Mouse (Mus musculus) ovary, adult 18-20 months (tissue): ENCODE measurements around the gene Fbf1.
"Not testable (repeated sequence)": the region's sequence is repeated elsewhere in the genome, so short reads cannot be mapped to it uniquely, and the experiment has no call there.

ENCODE experiments used
- DNase-seq: peaks from one replicate; pipeline ENCODE4 v3.0.0; 2022; ENCODE audit warnings: low spot score, mixed read lengths

Fbf1 gene

DNA sequence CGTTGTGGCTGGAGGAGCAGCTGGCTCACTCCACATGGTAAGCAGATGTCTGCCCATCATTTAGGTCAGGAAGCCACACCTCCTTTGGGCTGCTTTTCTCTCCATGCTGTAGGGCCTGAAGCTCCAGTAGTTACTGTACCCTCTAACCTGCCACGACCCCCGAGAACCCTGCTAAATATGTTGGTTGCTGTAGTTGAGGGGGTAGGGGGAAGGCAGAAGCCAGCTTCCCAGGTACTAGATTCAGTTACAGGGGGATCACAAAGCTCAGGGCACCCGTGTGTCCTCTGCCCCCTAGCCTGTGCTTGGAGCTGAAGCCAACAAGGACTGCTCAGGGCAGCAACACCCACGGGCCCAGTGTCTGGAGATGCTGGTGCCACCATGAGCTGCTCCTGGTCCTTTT is 34.5 kb downstream of the Fbf1 start:
- no peak for DNase-seq

DNA sequence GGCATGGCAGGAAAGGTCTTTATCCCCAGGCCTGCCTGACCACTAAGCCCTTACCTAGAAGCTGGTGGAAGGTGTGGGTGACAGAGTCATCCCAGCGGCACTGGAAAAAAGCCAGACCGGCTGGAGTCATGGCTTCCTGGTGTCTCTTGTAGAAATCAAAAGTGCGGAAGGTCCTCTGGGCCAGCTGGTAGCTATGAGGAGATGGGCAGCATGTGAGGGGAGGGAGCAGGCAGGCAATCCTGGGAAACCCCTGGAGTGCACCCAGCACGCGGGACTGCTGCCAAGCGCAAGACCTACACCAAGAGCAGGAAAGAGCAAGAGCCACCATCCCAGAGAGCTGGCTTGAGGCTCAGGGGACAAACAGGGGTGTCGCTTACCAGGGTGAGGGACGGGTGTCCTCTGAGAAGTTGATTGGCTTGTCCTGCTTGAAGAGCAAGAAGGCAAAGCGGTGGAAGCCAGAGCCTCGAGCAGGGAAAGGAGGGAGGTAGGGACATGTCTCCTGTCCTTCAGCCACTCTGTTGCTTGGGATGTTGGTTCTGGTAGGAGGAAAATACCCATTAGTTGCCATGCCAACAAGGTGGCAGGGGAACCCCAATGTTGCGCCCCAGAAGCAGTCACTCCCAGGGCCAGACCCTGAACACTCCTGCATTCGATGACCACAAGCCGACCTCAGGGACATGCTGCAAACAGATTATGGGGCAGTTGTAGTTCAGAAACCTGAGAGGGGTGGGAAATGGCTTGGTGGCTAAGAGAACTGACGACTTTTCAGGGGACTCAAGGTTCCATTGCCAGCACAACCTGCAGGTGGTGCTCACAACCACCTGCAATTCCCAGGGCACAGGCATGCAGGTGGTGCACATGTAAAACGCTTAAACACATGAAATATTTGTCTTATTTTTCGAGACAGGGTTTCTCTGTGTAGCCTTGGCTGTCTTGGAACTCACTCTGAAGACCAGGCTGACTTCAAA is 35.3 kb downstream of the Fbf1 start:
- no peak for DNase-seq

DNA sequence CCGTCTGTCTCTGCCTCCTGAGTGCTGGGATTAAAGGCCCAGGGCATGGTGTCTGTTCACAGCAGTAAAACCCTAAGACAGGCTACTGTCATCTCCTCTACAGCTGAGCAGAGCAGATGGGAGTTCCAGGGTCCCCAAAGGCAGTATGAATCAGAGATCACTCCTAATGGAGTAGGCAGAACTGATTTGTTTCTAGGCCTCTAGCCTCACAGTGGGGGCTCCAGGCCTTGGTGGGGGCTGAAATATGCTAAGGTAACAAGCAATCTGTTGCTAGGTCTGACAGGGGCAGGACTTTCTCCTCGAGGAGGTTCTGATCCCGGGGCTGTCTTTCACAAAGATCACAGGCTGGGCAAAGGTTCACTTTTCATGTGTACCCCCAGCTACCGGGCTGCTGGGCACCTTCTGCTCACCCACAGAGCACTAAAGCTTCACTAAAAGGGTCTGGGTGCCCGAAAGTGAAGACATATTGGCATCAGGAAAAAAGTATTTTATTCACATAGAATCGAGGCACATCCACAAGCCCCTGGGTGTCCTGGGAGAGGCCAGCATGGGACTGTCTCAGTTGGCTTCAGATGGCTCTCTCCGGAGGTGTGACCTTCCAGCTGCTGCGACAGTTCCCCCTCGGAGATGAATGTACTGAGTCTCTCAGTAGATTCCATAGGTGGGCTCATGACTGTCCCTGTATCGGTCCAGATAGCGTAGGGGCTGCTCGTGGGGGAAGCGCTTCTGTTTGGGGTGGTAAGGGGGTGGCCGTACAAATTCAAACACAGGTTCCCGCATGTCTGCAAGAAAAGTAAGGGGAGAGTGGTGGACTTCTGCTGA is 36.4 kb downstream of the Fbf1 start:
- DNase-seq = no peak

DNA sequence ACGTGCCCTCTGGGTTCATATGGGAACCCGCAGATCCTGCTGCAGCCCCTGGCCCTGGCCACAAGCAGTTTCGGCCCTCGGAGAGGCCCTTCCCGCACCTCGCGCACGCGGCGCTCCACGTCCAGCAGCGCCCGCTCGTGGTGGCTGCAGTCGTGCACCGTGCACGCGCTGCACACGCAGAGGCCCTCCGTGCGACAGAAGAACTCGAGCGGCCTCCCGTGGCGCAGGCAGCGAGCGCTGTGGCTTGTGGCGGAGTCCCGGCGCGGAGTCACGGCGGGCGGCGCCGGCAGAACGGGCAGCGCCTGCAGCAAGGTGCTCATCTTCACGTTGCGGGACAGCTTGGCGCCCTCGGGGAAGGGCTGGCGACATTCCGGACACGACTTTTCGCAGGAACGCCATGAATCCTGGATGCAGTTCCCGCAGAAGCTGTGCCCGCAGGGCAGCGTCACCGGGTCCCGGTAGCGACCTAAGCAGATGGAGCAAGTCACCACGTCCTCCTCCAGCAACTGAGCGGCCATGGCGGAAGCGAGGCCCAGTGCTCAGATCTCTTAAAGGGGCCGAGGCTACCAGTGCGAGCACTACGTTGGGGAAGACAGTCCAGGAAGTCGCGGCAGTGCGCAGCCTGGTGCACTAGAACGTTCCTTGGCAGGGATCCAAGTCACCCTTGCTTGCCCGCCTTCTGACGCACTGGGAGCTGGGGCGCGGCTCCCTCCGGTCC is 37.3 kb downstream of the Fbf1 start, which contains the start of gene Trim65:
Gene Trim65 (minus strand): TSS at position 641 of the 718 bp plus-strand sequence.
- DNase-seq = peak; percentile 83

DNA sequence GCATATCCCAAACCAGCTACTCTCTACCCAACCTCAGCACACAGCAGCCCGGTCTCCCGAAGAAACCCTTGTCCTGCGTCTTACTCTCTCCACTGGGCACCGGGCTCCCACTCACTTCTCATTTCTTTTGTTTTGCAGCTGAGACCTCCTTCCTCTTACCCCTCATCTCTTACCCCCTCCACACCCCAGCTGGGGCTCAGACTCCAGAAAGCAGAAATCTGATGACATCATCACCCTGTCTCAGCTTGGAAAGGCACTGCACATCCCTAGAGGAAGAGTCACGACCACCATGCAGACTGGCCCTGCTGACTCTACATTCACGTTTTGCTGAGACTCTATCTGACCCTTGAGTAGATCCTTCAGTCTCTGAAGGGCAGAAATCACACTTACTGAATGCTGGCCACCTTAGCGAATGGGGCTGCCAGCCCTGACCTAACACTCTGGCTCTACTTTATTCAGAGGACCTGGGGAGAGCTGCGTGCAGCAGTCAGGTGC is 37.9 kb downstream of the Fbf1 start:
- DNase-seq = no peak

DNA sequence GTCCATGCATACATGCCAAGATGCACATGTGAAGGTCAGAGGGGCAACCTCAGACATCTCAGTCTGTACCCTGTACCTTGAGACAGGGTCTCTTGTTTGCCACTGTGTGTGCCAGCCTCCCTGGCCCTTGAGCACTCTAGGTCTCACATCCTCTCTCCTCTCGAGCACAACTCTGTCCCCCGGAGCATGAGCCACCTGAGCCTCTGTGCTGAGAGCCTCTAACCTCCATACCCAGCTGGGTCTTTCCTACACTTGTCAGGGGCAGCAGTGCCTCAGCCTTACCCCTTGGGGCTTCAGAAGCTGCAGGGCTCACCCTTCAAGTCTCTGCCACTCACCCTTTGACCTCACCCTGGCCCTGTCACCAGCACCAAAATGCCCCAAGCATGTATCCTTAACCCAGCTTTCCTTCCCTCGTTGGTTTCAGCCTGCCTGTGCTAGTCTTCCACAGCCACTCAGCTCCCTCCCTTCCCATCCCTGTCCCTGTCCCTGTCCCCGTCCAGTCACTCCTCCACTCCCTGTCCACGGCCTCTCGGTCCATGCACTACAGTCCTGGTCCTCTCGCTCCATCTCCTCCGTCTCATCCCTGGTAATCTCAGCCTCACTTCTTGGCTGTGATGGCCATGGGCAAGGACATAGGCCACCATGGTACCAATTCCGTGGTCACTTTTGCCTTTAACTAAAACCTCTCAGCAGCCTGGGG is 38.7 kb downstream of the Fbf1 start:
- DNase-seq = no peak

DNA sequence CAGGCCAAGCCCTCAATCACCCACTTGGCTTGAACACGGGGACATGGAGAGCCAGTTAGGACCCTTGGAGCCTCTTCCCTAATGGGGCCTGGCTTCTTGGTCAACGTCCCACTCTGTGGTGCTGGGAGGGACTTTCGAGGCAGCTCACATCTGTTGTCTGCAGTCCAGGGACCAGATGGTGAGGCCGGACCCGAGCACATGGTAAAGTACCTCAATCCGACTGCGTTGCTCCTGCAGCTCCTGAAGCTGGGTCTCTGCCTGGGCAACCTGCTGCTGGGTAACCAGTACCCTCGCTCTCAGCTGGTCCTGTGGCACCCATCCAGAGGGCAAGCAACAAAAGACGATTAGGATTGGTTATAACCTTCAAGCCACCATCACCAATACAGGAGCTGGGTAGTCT is 40.0 kb downstream of the Fbf1 start:
- no peak for DNase-seq

DNA sequence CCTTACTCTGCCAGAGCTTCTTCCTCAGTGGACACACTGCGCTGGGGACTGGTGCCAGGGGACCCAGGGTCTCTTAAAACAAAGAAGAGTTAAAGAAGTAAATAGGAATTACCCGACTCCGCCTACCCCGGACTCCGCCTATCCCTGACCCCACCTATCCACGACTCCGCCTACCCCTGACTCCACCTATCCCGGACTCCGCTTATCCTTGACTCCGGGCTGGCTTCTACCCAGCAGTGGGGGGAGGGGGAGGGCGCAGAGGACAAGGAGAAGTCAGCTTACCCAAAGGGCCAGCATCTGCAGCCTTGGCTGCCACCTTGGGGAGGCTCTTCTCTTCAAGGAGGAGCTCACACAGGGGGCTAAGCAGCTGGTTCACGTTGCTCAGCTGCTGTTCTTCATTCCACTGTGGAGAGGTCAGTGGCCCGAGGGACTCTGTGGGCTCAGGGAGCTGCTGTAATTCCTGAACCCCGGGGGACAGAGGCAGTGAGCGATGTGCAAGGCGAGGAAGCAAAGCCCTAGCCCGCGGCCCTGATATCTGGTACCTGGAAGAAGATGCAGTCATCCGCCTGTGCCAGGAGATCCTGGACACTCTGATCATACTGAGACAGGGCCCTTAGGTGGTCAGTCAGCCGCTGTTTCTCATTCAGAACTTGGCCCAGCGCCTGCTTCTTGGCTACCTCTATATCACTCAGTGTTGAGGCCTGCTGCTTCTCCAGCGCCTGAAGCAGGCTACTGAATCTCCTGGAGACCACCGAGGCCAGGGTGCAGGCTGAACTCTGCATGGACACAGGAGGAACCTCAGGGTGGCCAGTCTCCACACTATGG is 40.6 kb downstream of the Fbf1 start, which contains the start of gene Trim47:
Gene Trim47 (minus strand): TSS at position 55 of the 825 bp plus-strand sequence.
- peak; percentile 85 for DNase-seq

DNA sequence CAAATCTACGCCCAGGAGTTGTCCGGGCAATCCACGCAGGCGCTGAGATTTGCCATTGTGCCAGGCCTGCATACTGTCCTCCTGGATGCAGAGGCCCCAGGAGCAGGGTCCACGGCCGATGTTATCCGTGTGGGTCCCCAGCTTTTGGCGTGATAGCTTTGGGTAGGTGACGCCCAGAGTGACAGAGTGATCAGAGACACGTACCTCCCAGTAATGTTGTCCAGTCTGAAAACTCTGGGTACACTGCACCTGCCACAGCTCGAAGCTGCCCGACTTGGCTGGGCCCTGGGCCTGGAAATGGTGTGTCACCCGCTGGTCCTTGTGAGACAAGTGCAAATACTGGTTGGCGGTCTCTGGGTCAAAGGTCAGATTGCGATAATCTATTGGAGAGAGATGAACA is 41.7 kb downstream of the Fbf1 start:
- DNase-seq = no peak

DNA sequence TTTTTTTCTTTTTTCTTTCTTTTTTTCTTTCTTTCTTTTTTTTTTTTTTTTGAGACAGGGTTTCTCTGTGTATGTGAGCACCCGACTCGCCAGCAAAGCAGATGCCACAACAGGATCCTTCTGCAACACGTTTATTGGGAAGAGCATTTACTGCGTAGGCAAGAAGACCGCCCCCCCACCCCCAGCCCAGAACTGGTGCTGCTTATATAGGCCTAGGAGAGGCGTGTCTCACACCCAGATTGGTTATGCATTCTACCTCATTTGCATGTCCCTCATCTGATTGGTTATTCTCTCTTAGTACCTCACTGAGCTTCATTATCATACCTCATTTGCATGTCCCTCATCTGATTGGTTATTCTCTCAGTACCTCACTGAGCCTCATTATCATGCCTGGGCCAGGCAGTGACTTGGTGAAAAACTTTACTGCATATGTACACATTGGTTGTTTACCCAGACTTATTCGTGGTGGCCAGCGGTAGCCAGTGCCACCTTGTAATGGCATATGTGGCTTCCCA is 46.2 kb downstream of the Fbf1 start:
- not testable (repeated sequence) for DNase-seq

DNA sequence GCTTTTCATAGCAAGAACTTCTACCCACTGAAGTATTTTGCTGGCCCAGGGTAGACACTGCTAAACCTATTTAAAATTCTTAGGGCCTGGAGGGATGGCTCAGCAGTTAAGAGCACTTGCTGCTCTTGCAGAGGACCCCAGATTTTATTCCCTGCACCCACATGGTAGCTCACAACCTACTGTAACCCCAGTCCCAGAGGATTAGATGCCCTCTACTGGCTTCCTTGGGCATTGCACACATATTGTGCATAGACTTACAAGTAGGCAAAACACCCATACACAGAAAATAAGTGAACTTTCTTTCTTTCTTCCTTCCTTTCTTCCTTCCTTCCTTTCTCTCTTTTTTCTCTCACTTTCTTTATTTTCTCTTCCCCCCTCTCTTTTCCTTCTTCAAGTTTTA is 50.1 kb downstream of the Fbf1 start:
- no peak for DNase-seq

DNA sequence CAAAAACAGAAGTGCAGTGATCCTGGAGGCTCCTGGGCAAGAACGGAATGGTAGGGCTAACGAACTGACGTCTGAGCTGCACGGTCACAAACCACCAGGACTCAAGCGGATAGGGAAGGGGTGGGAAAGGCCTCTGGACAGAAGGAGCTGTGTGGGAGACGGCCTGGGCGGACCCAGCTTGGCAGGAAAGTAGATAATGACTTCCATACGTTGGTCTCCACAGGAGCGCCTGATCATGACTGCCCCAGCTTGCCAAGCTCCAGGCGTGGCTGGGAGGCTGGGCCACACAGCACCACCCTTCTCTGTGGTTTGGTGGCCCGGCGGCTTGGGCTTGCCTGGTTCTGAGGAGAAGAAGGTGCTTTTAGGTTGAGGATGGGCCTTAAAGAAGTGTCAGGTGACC is 50.7 kb downstream of the Fbf1 start:
- no peak for DNase-seq

DNA sequence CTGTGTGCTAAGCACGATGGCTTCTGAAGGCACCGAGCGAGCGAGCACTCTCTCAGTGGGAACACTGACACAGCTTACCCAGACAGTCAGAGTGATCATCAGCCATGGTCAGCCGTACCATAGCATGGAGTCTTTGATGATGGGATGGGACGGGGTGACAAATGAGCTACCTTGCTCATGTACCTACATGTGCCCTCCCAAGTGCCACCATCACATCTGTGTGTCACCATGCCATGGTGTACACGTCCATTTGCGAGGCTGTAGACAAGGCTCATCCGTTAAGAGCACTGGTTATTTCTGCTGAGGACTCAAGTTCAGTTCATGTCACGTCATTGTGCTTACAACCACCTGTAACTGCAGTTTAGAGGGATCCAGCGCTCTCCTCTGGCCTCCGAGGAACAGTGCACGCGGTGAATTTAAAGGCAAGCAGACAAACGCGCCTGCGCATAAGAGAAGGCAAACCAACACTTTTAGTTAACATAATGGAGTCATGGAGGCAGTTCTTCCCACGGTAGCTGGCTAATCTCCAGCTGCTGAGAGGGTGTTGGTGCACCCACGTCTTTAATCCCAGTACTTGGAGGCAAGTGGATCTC is 56.3 kb downstream of the Fbf1 start:
- no peak for DNase-seq

DNA sequence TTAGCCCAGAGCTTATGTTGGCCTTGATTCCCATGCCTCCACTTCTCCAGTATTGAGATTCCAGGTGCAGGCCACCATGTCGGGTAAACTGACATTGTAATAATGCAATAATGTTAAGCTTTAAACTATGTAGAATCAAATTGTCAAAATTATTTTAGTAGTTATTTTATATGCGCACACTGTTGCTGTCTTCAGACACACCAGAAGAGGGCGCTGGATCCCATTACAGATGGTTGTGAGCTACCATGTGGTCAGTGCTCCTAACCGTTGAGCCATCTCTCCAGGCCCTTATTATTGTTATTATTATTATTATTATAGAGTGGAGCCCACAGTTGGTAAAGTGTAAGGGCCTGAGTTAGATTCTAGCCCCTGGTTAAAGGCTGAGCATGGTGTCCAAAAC is 56.9 kb downstream of the Fbf1 start:
- no peak for DNase-seq

DNA sequence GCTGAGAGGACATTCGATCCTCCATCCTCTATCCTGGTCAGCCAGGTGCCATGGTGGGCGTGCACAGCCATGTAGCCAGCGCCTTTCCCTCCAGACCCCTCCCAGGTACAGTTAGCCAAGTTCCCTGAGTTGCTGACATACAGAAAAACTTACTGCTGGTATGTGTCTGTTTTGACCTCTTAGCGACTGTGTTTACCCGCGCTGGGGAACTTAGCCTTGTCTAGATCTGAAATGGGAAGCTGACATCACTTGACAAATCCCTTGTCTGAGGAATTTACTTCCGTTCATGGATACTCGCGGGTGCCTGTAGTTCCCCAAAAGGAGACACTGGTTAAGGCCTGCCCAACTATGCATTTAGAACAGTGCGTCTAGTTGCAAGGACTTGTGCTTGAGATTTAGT is 57.4 kb downstream of the Fbf1 start:
- DNase-seq = no peak

DNA sequence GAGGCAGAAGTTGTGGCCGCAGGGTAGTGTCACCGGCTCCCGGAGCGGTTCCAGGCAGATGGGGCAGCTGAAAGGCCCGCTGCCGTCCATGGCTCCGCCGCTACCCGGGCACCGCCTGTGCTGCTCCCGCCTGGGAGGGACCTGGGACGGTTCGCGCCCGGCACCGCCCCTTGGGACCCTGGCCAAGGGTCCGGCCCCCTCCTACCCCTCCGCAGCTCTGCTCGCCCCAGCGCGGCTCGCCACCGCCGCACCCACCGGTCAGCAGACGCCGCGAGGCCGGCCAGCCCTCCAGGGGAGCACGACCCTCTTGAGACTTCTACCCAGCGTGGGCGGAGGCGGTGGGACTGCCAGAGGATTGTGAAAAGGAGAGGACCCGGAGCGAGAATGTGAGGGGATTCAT is 57.8 kb downstream of the Fbf1 start:
- DNase-seq = peak; percentile 73

DNA sequence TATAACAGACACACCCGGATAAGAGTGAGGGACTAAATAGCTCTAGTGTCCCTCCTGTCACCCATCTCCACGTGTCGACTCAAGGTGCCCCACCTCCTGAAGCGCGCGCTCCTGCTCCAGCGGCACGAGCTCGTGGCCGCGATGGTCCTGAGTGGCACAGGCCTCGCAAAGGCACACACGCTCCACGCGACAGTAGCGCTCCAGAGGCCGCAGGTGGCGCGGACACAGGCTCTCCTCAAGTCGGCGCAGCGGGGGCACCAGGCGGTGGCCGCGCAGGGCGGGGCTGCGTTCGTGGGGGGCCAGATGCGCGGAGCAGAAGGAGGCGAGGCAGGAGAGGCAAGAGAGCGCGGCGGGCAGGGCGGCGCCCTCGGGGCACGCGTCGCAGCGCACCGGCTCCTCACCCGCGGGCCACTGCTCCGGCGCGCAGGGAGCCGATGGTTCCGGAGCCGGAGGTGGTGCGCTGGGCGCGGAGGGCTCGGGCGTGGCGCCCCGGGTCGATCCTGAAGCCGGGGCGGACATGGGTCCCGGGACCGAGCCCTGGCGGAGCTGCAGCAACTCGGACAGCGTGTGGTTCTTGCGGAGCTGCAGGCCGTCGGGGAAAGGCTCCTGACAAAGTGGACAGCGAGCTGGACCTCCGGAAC is 58.4 kb downstream of the Fbf1 start:
- no peak for DNase-seq

DNA sequence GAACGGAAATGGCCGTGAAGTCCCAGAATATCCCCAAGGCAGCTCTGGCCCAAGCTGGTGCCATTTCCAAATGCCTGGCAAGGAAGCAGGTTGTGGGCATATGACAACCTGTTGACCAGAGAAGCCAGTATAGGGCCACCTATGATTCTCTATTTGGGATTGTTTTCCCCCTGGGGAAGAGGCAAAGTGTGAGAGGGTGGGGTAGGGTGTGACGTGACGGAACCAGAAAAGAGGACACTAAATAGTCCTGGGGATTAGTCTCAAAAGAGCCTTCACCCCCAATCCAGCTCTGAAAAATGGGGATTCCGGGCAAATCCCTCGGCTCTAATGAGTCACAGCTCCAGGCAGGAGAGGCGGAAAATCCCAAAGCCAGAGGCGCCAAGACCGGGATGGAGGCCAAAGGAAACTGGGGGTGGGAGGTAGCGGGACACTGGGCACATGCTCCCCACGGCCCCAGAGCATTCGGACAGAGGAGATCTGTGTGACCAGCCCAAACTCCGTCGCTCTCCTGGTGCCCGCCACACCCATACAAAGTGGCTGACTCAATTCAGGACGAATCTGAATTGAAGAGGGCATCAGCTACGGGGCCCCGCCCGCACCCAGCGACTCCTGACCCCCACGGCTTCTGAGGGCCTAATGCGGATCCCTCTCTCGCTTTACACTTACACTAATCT is 59.4 kb downstream of the Fbf1 start:
- DNase-seq = peak; percentile 36

DNA sequence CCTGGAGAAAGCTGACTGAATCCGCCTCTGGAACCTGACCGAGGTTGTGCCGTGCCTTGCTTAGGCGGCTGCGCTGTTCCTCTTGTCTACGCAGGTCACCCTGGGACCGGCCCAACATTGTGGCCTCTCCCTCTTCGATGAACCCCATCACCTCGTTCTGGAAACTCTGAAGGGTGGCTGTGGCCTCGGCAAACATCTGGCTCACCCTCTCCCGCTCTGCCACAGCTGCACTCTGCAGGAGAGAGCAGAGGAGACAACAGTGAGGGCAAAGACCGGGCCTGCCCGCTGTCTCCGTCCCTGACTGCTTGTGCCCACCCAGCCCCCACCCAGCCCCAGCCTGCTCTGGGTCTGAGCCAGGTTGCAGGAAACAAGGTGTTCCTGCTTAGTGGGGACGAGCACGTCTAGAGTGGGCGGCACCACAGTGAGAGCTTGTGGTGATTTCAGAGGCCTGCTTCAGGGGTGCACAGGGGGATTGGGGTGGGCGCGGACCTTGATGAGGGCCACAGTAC is 60.1 kb downstream of the Fbf1 start:
- DNase-seq = no peak
